Mouse (Mus musculus) granulocyte monocyte progenitor cell, adult 5-6 weeks (primary cell): ENCODE measurements around the gene Gm8947. TPM values are rescaled to one million over a fixed set of nuclear protein-coding genes. Genes with fewer than 3 reads are reported as not detected.
A peak's percentile ranks its signal among the peaks of the same experiment; 100 is the strongest.

Experiments
- ATAC-seq: replicated peaks from 2 replicates; pipeline ENCODE4 v1.8.0; 2016; ENCODE audit warnings: mild to moderate bottlenecking, moderate TSS enrichment, inconsistent platforms; ENCODE audit not compliant: poor library complexity, severe bottlenecking
- total RNA-seq, 2 experiments: library from RNA; stranded (forward) in 1 of 2; stranded (reverse) in 1 of 2; fragments of 200-712, 200-1000 nt in 1 of 2; fragments of >200 nt in 1 of 2; fragmentation: Nextera tagmentation in 1 of 2; gene quantifications; 2 replicates each; pipeline ENCODE4 v1.2.3; 2014 to 2017

The Gm8947 gene
- total RNA-seq, 2 experiments from 2014 or later = not detected

GRCm38 (mm10) chr1:151220098-151220497 lies 27.9 kb downstream of the Gm8947 start:
- no peak for ATAC-seq

DNA sequence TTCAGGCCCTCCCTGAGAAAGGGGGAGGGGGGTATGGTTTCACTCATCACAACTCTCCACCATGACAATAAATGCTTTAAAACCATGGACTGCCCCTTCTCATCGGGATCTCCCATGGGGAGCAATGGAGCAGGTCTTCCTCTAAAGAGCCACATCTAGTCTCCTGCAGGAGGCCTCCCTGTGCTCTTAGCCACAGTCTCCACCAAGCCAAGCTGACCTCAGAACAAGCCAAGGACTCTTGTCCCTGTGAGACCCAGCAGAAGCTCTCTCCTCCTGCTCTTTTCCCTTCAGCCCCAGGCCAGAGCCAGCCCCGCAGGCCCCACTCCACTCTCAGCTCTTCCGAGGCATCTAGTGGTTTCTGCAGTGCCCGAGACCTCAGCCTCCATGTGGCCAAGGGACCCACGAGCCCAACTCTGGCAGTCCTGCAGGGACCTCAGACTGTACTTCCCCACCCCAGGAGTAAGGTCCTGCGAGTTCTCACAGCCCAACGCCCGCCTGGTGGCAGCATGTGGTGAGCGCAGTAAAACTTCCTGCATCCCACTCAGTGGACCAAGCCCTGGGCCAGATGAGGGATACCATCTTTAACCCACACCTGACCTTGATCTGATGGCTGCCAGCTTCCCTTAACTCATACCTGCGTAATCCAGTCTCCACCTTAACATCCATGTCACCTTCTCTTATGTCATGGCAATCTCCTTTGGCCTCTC lies 30.5 kb downstream of the Gm8947 start:
- 0 out of 2 replicates have a peak, but pooled peaks have one; percentile 50 for ATAC-seq

DNA sequence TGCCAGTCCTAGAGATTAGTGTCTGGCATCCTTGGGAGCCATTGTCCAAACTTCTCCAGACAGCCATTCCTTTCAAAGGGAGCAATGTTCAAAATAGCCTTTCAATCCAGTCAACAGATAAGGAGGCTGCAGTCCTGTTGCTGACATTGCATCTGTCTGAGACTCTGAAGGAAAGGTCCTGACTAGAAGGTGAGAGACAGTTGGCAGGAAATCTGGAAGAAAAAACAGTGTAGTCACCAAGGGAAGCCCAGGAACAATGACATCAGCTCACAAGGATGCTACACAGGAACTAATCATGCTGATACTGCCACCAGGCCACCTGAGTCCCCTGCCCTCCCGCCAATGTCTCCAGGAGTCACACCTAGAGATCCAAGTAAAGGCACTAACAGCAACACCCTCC lies 31.2 kb downstream of the Gm8947 start:
- no peak for ATAC-seq

GRCm38 (mm10) chr1:151224536-151224935 lies 32.4 kb downstream of the Gm8947 start:
- ATAC-seq = no peak

- ATAC-seq = peak; percentile 15; the same call in 1 of the 2 replicates
These were observed 35.3 kb downstream of the Gm8947 start for GRCm38 (mm10) chr1:151227506-151227905.

- ATAC-seq = peak; percentile 94
These were observed 36.3 kb downstream of the Gm8947 start for GRCm38 (mm10) chr1:151228320-151228989.

DNA sequence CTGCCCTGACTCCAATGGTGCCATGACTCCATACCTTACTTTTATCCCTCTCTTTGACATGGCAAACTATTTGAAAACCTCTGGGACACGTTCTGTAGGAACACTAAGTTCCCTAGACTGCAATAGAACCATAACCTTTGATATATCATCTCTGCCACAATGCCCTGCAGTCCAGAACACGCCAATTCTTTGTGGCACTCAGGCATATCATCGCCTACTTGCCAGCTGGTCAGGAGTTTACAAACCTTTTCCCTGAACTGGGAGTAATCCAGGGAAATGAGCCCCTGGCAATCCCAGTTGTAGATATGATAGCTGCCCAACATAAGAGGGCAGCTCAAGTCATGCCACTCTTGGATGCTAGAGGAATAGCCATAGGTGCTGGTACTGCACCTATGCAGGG lies 40.2 kb downstream of the Gm8947 start:
- no peak for ATAC-seq

DNA sequence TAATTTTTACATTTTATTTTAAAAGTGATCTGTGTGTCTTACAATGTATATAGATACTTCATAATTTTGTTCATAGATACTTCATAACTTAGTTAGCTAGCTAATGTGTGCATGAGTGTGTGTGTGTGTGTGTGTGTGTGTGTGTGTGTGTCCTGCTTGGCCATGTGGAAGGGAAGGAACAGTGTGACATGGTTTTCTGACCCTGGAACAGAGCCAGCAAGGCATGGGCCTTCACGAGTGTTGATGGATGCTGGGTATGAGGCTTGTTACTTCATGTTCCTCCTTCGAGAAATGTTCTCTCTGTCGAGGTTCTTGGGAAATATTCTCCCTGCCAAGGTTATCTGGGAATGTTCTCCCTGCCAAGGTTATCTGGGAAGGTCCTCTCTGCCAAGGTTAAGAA lies 41.6 kb downstream of the Gm8947 start:
- no peak for ATAC-seq

DNA sequence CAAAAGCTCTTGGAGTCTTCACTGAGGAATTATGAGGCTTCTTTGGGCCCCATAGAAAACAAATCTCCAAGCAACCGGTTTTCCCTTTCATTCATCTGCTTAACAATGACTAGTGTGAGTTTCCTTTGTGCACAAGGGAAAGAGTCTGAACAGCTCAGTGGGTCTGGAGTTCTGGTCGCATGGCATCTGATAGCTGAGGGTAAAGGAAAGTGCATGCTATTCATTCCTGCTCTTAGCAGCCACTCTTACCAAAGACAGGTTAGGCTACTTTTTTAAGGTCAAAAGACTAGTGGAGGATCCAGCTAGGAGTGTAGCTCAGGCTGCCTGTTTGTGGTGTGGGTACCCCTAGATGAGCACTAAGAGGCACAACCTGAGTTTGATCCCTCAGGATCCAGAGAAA lies 43.4 kb downstream of the Gm8947 start:
- no peak for ATAC-seq

GRCm38 (mm10) chr1:151236141-151236930 lies 44.2 kb downstream of the Gm8947 start:
- peak; percentile 63 for ATAC-seq

GRCm38 (mm10) chr1:151237780-151238179 lies 45.6 kb downstream of the Gm8947 start:
- 0 out of 2 replicates have a peak, but pooled peaks have one; percentile 25 for ATAC-seq

DNA sequence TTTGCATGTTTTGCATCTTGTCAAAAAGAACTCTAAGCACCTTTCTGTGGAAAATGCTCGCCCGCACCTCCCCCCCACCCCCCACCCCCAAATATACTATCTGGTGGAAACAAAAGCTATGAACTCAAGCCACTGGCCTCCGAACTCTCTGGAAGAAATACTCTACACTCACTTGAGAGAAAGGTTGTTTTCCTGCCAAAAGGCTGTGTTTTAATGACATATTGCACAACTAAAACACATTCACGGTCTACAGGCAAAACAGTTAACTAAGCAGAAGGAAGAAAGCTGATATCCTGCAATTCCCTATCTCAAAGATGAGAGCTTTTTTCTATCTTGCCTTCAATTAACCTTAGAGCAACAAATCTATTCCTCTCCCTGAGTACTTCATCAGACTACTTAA lies 51.2 kb downstream of the Gm8947 start:
- no peak for ATAC-seq

Other genes with a start within 250 kb of the Gm8947 start
- gene Hmcn1, start 198.9 kb upstream of the Gm8947 start, total RNA-seq (2014; fragmentation: Nextera tagmentation) = not detected in 2 replicates
- 0.22 TPM in 1 of 2 replicates, not detected in the other for gene Hmcn1, start 198.9 kb upstream of the Gm8947 start, total RNA-seq (2017)
- not detected in 2 replicates for gene Gm47985, start 9.8 kb upstream of the Gm8947 start, total RNA-seq (2014; fragmentation: Nextera tagmentation)
- not detected in 2 replicates for gene Gm47985, start 9.8 kb upstream of the Gm8947 start, total RNA-seq (2017)
- gene Gm47995, start 6.1 kb downstream of the Gm8947 start, total RNA-seq (2014; fragmentation: Nextera tagmentation) = not detected in 2 replicates
- gene Gm47995, start 6.1 kb downstream of the Gm8947 start, total RNA-seq (2017) = not detected in 2 replicates
- not detected in 2 replicates for gene 3110040M04Rik, start 11.7 kb downstream of the Gm8947 start, total RNA-seq (2014; fragmentation: Nextera tagmentation)
- gene 3110040M04Rik, start 11.7 kb downstream of the Gm8947 start, total RNA-seq (2017) = not detected in 2 replicates
- gene Gm47996, start 17.8 kb downstream of the Gm8947 start, total RNA-seq (2014; fragmentation: Nextera tagmentation) = not detected in 2 replicates
- not detected in 2 replicates for gene Gm47996, start 17.8 kb downstream of the Gm8947 start, total RNA-seq (2017)
- 284 and 329 TPM in 2 replicates for gene Ivns1abp, start 152.1 kb downstream of the Gm8947 start, total RNA-seq (2014; fragmentation: Nextera tagmentation)
- gene Ivns1abp, start 152.1 kb downstream of the Gm8947 start, total RNA-seq (2017) = 441 and 484 TPM in 2 replicates
- gene Swt1, start 236.1 kb downstream of the Gm8947 start, total RNA-seq (2014; fragmentation: Nextera tagmentation) = 20.3 and 39.4 TPM in 2 replicates
- gene Swt1, start 236.1 kb downstream of the Gm8947 start, total RNA-seq (2017) = 15.3 and 24.4 TPM in 2 replicates
- 35.6 and 38.1 TPM in 2 replicates for gene Trmt1l, start 236.2 kb downstream of the Gm8947 start, total RNA-seq (2014; fragmentation: Nextera tagmentation)
- 19.1 and 24.3 TPM in 2 replicates for gene Trmt1l, start 236.2 kb downstream of the Gm8947 start, total RNA-seq (2017)